Mouse (Mus musculus) adrenal gland, postnatal 0 days (tissue): Measurements from ENCODE around the gene Avpr1a. TPM values are rescaled to one million over a fixed set of nuclear protein-coding genes. Genes with fewer than 3 reads are reported as not detected.

Source experiments
- polyA plus RNA-seq: library from polyadenylated mRNA; unstranded; fragments of >200 nt; fragmentation: Nextera tagmentation; extraction: Ambion mirVana; gene quantifications from 2 replicates; pipeline ENCODE4 v1.2.1, GENCODE M21; 2015

Avpr1a gene
- polyA plus RNA-seq, result 10.8 and 16.1 TPM in 2 replicates

DNA sequence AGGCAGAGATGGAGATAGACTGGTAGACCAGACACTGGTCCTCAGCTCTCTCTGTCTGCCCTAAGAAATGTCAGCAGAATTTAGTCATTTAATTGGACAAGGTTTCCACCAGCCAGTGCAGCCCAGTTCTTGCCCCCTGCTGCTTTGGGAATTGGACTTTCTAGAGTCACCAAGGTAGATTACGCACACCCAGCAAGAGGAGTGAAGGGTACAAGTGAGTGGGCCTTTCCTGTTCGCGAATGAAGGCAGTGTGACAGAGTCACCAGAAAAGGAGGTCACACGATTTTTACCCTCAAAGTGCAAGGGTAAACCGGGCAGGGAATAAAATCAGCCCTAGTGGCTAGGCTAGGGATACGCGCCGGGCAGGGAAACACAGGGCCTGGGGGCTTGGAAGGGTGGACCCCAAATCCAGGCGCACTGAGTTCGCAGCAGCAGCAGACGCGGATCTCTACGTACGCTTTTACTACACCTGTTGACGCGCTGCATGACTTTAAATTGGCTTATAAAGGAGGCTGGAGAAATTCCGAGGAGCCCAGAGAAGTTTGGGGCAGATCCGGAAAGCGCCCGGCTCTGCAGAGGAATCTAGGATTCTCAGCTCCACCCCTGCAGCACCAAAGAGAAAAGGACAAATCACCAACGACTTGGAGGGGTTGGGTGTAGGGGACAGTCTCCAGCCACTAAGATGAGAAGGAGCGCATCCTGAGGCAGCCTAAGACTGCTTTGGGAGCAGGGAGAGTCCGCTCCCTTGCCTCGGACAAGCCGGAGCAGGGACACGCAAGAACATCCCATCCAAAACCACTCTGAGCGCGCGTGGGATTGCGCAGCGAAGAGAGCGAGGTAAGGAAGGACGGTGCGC is at the start of gene Avpr1a:
TSS of gene Avpr1a (plus strand) at position 639 of the 856 bp plus-strand sequence.

Other genes with a start within 250 kb of the Avpr1a start
- gene Ppm1h, start 230.3 kb downstream of the Avpr1a start, polyA plus RNA-seq, result 6.4 and 9.7 TPM in 2 replicates